Mouse (Mus musculus): ENCODE data around the gene Slc36a2.

DNA sequence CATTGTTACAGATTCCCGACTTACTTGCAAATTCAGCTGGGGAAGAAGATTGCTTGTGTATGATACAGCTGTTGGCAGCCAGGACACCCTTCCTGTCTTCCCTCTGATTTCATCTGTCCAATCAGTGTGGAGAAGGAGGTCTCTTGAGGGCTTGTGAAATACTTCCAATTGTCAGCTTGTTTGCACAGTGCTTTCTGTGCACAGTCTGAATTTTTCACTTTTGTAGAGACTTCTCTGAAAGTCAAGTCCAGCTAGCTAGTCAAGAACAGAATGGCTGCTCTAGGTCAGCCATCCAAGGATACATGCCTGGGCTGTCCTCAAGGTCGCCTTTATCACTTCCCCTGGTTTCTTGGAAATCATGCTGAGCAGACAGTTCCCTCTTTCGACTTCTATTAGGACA, 30.1 kb upstream of the Slc36a2 start:
- no peak for TF ChIP-seq CTCF (IDR thresholded peaks at IDR 0.05; ENCODE audit: low read depth)
- TF ChIP-seq EP300 (IDR thresholded peaks at IDR 0.05; ENCODE audit: low read depth) = no peak
